Mouse (Mus musculus) embryonic facial prominence, embryonic 13.5 days (tissue): ENCODE measurements at regions not wholly inside any gene's neighbourhood (a gene's known extent, or its start where the extent isn't known, plus 50 kb on each side); places are given as distances from the start of the nearest gene placed in this dataset.
"Not testable (repeated sequence)": the region's sequence is repeated elsewhere in the genome, so short reads cannot be mapped to it uniquely, and the experiment has no call there.

Source experiments
- ATAC-seq: fragments of 200-750 bp; cut with Nextera tagmentation; 2 replicates; pipeline ENCODE4 v1.8.0; 2017; ENCODE audit warnings: low read depth; ENCODE audit not compliant: insufficient number of reproducible peaks, insufficient read depth, low FRiP score, low TSS enrichment
- H3K27ac ChIP-seq: fragments of 300-500 bp; sonication (generic); 2 replicates; pipeline ENCODE4 v1.5.1; 2015; ENCODE audit warnings: moderate library complexity, mild to moderate bottlenecking, inconsistent platforms
- H3K27me3 ChIP-seq: fragments of 300-500 bp; sonication (generic); 2 replicates; pipeline ENCODE4 v1.6.1; 2015; ENCODE audit warnings: mild to moderate bottlenecking, inconsistent platforms
- H3K36me3 ChIP-seq: fragments of 300-500 bp; sonication (generic); 2 replicates; pipeline ENCODE4 v1.6.1; 2015; ENCODE audit warnings: mild to moderate bottlenecking, inconsistent platforms
- H3K4me1 ChIP-seq: fragments of 300-500 bp; sonication (generic); 2 replicates; pipeline ENCODE4 v1.6.1; 2015; ENCODE audit warnings: inconsistent platforms
- H3K4me2 ChIP-seq: fragments of 300-500 bp; sonication (generic); 2 replicates; pipeline ENCODE4 v1.6.1; 2015; ENCODE audit warnings: moderate library complexity, mild to moderate bottlenecking, inconsistent platforms
- H3K4me3 ChIP-seq: fragments of 300-500 bp; sonication (generic); 2 replicates; pipeline ENCODE4 v1.5.1; 2015; ENCODE audit warnings: mild to moderate bottlenecking, inconsistent platforms
- H3K9ac ChIP-seq: fragments of 300-500 bp; sonication (generic); 2 replicates; pipeline ENCODE4 v1.6.1; 2015; ENCODE audit warnings: mild to moderate bottlenecking, inconsistent platforms
- H3K9me3 ChIP-seq: fragments of 300-500 bp; sonication (generic); 2 replicates; pipeline ENCODE4 v1.6.1; 2016; ENCODE audit warnings: inconsistent platforms
- WGBS: fragments of 180-500 bp; shearing (Covaris S2); methylation state at CpG from one replicate; pipeline ENCODE4 v1.1.7; 2015; ENCODE audit warnings: mixed read lengths; 5-methylcytosine and 5-hydroxymethylcytosine counted together

GRCm38 (mm10) chr5:3141841-3142240 is 199.4 kb upstream of the Cdk6 start:
- H3K36me3 ChIP-seq, H3K9me3 ChIP-seq, H3K27me3 ChIP-seq, H3K4me1 ChIP-seq, H3K4me2 ChIP-seq, H3K27ac ChIP-seq, H3K4me3 ChIP-seq, ATAC-seq, H3K9ac ChIP-seq: not testable (repeated sequence)
- WGBS: 80% methylated on average over 11 of the region's 11 CpGs

- H3K27me3 ChIP-seq, H3K27ac ChIP-seq, H3K9ac ChIP-seq, H3K9me3 ChIP-seq, H3K4me1 ChIP-seq, H3K36me3 ChIP-seq, H3K4me2 ChIP-seq, ATAC-seq, H3K4me3 ChIP-seq: not testable (repeated sequence)
- 44% methylated on average over 10 of the region's 11 CpGs for WGBS
Measured at GRCm38 (mm10) chr5:3146544-3147295, 194.6 kb upstream of the Cdk6 start.

- H3K9me3 ChIP-seq, ATAC-seq, H3K36me3 ChIP-seq, H3K27ac ChIP-seq, H3K27me3 ChIP-seq, H3K9ac ChIP-seq, H3K4me2 ChIP-seq, H3K4me1 ChIP-seq, H3K4me3 ChIP-seq: not testable (repeated sequence)
- WGBS: 64% methylated on average over 5 of the region's 5 CpGs
Measured at GRCm38 (mm10) chr5:3149886-3150285, 191.4 kb upstream of the Cdk6 start.

- H3K4me1 ChIP-seq, H3K27ac ChIP-seq, H3K9me3 ChIP-seq, H3K4me2 ChIP-seq, H3K4me3 ChIP-seq, H3K9ac ChIP-seq, ATAC-seq, H3K27me3 ChIP-seq, H3K36me3 ChIP-seq: not testable (repeated sequence)
- 42% methylated on average over 4 of the region's 4 CpGs for WGBS
Measured at GRCm38 (mm10) chr5:3150766-3151165, 190.5 kb upstream of the Cdk6 start.

- H3K4me1 ChIP-seq, H3K27me3 ChIP-seq, H3K9ac ChIP-seq, H3K9me3 ChIP-seq, H3K27ac ChIP-seq, ATAC-seq, H3K36me3 ChIP-seq: not testable (repeated sequence)
- H3K4me3 ChIP-seq: peak overlapping the region; percentile 38
- H3K4me2 ChIP-seq: peak overlapping the region; percentile 65
- 6% methylated on average over 12 of the region's 12 CpGs for WGBS
Measured at GRCm38 (mm10) chr5:3151534-3152148, 189.6 kb upstream of the Cdk6 start.

- Histone ChIP-seq H3K4me3 (peak overlapping the region; percentile 38), H3K9ac (peak overlapping the region; percentile 52), H3K4me2 (peak overlapping the region; percentile 65), H3K27ac (peak overlapping the region; percentile 11; the same call in 1 of the 2 replicates)
- H3K27me3 ChIP-seq, H3K36me3 ChIP-seq, H3K4me1 ChIP-seq, H3K9me3 ChIP-seq: not testable (repeated sequence)
- WGBS: 23% methylated on average over 26 of the region's 26 CpGs
- ATAC-seq: peak; percentile 85
Measured at GRCm38 (mm10) chr5:3152149-3152865, 189.0 kb upstream of the Cdk6 start.

- not testable (repeated sequence) for H3K36me3 ChIP-seq, H3K4me2 ChIP-seq, H3K9me3 ChIP-seq, H3K27me3 ChIP-seq, H3K4me3 ChIP-seq, H3K4me1 ChIP-seq, H3K9ac ChIP-seq, H3K27ac ChIP-seq, ATAC-seq
- 62% methylated on average over 2 of the region's 2 CpGs for WGBS
Measured at GRCm38 (mm10) chr5:3165511-3165910, 175.8 kb upstream of the Cdk6 start.

GRCm38 (mm10) chr5:3166496-3166895 is 174.8 kb upstream of the Cdk6 start:
- not testable (repeated sequence) for H3K36me3 ChIP-seq, H3K9ac ChIP-seq, ATAC-seq, H3K9me3 ChIP-seq, H3K4me2 ChIP-seq, H3K4me3 ChIP-seq, H3K27me3 ChIP-seq, H3K27ac ChIP-seq, H3K4me1 ChIP-seq
- 69% methylated on average over 2 of the region's 2 CpGs for WGBS

GRCm38 (mm10) chr5:3193592-3193991 is 147.7 kb upstream of the Cdk6 start:
- H3K27me3 ChIP-seq, H3K9ac ChIP-seq, H3K9me3 ChIP-seq, H3K4me2 ChIP-seq, H3K27ac ChIP-seq, H3K36me3 ChIP-seq, ATAC-seq, H3K4me1 ChIP-seq, H3K4me3 ChIP-seq: not testable (repeated sequence)
- 90% methylated on average over 13 of the region's 13 CpGs for WGBS

GRCm38 (mm10) chr5:3197952-3198841 is 143.1 kb upstream of the Cdk6 start:
- peak overlapping the region; percentile 27 for H3K4me2 ChIP-seq
- H3K36me3 ChIP-seq: no peaks in the 10 kb centered on the region
- 53% methylated on average over 16 of the region's 16 CpGs for WGBS
- no peaks in the 10 kb centered on the region for H3K9me3 ChIP-seq
- ATAC-seq: no peak
- H3K4me3 ChIP-seq: no peak overlapping the region
- no peaks in the 10 kb centered on the region for H3K27me3 ChIP-seq
- no peak overlapping the region for H3K9ac ChIP-seq
- H3K4me1 ChIP-seq: peaks cover 12% of the 10 kb centered on the region
- H3K27ac ChIP-seq: peak overlapping the region; percentile 44; the same call in 1 of the 2 replicates

GRCm38 (mm10) chr5:3198869-3199550 is 142.3 kb upstream of the Cdk6 start:
- WGBS: 53% methylated on average over 7 of the region's 7 CpGs
- peak overlapping the region; percentile 27 for H3K4me2 ChIP-seq

More at GRCm38 (mm10) chr5:3198869-3199550, 142.3 kb upstream of the Cdk6 start:
- not testable (repeated sequence) for H3K27me3 ChIP-seq, H3K9ac ChIP-seq, H3K4me3 ChIP-seq, ATAC-seq, H3K36me3 ChIP-seq, H3K9me3 ChIP-seq
- Histone ChIP-seq H3K27ac (peak overlapping the region; percentile 44; the same call in 1 of the 2 replicates), H3K4me1 (peaks cover 12% of the 10 kb centered on the region)
